Mouse (Mus musculus) liver, postnatal 0 days (tissue): ENCODE measurements around the gene Ebf4.

Experiments used
- CTCF ChIP-seq: sonication (generic); IDR thresholded peaks from 2 replicates; pipeline ENCODE4 v1.5.1; 2016; ENCODE audit warnings: antibody characterized with exemption, low read depth
- EP300 ChIP-seq: IDR thresholded peaks from 2 replicates; pipeline ENCODE4 v1.6.1; 2016; ENCODE audit warnings: antibody characterized with exemption, low read depth, mild to moderate bottlenecking

DNA sequence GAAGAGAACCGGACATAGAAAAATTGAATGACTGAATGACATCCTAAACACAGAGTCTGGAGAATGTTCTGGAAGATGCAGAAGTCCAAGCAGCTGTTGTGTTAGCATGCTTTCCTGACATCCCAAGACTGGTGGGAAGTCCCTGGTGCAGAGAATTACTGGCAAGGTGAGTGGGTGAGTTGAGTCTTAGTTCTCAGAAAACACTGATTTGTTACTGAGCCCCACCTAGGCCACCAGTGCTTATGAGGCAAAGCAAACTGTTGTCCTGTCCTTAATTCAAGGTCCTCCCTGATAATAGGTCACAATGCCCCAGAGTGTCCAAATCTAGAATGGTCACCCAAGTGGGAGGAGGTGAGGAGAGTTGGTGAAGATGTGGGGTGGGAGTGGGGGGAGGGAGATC is 110.0 kb downstream of the Ebf4 start, which contains the start of the genes Gm28372 and 1700020A23Rik:
- TF ChIP-seq CTCF = no peak
- TF ChIP-seq EP300 = no peak
